Mouse (Mus musculus) megakaryocyte, embryonic 14.5 days (primary cell): Measurements from ENCODE around the gene Tmod3. TPM values are rescaled to one million over a fixed set of nuclear protein-coding genes. Genes with fewer than 3 reads are reported as not detected.
A peak's percentile ranks its signal among the peaks of the same experiment; 100 is the strongest.

Experiments
- H3K27me3 ChIP-seq: replicated peaks from 2 replicates; pipeline ENCODE3; 2012; ENCODE audit warnings: inconsistent platforms
- H3K36me3 ChIP-seq: replicated peaks from 2 replicates; pipeline ENCODE3; 2012; ENCODE audit warnings: low read length, inconsistent platforms, mixed read lengths
- H3K4me1 ChIP-seq: 2 replicates; pipeline ENCODE4 v1.6.1; 2012; ENCODE audit warnings: inconsistent platforms
- H3K4me3 ChIP-seq: replicated peaks from 2 replicates; pipeline ENCODE3; 2012; ENCODE audit warnings: moderate library complexity, mild to moderate bottlenecking, inconsistent platforms
- H3K9me3 ChIP-seq: 2 replicates; pipeline ENCODE4 v1.6.1; 2012; ENCODE audit warnings: inconsistent platforms
- FLI1 ChIP-seq: IDR thresholded peaks from 2 replicates; pipeline ENCODE4 v1.6.1; 2012; ENCODE audit warnings: low read length, inconsistent platforms, mixed read lengths
- GATA1 ChIP-seq: IDR thresholded peaks from 3 replicates; pipeline ENCODE4 v1.6.1; 2012; ENCODE audit warnings: mixed read lengths, low read length, inconsistent platforms, borderline replicate concordance
- polyA plus RNA-seq: library from polyadenylated mRNA; stranded (reverse); fragments of >175 nt; gene quantifications from 2 replicates; pipeline ENCODE4 v1.2.3, GENCODE M21; 2012; ENCODE audit warnings: low replicate concordance; ENCODE audit not compliant: insufficient read depth

Tmod3 gene
- polyA plus RNA-seq, 1 experiment, result 11.0 TPM

- H3K9me3 ChIP-seq, result no peaks in the 10 kb centered on the region
- peaks cover 20% of the 10 kb centered on the region for H3K27me3 ChIP-seq
- no peak overlapping the region for H3K4me3 ChIP-seq
- no peaks in the 10 kb centered on the region for H3K36me3 ChIP-seq
- TF ChIP-seq FLI1 (no peak), GATA1 (no peak)
- H3K4me1 ChIP-seq, result no peaks in the 10 kb centered on the region
Observed at GRCm38 (mm10) chr9:75581694-75582350, 22.4 kb upstream of the Tmod3 start.

GRCm38 (mm10) chr9:75579321-75579720 lies 19.9 kb upstream of the Tmod3 start:
- H3K4me1 ChIP-seq, result peaks cover 4% of the 10 kb centered on the region; the same call in 1 of the 2 replicates
- no peaks in the 10 kb centered on the region for H3K36me3 ChIP-seq
- no peak for TF ChIP-seq GATA1
- TF ChIP-seq FLI1, result no peak
- H3K4me3 ChIP-seq, result no peak overlapping the region
- H3K27me3 ChIP-seq, result peaks cover 12% of the 10 kb centered on the region
- H3K9me3 ChIP-seq, result no peaks in the 10 kb centered on the region

- Histone ChIP-seq H3K9me3 (no peaks in the 10 kb centered on the region), H3K4me1 (peaks cover 14% of the 10 kb centered on the region), H3K27me3 (peaks cover 16% of the 10 kb centered on the region), H3K36me3 (no peaks in the 10 kb centered on the region), H3K4me3 (no peak overlapping the region)
- no peak for TF ChIP-seq GATA1
- TF ChIP-seq FLI1, result no peak
Observed at GRCm38 (mm10) chr9:75571036-75571942, 11.8 kb upstream of the Tmod3 start.

GRCm38 (mm10) chr9:75568399-75568798 lies 8.9 kb upstream of the Tmod3 start:
- H3K36me3 ChIP-seq, result no peaks in the 10 kb centered on the region

GRCm38 (mm10) chr9:75564892-75565291 lies 5.4 kb upstream of the Tmod3 start:
- no peak overlapping the region for H3K4me3 ChIP-seq
- H3K27me3 ChIP-seq, result peaks cover 13% of the 10 kb centered on the region

More at GRCm38 (mm10) chr9:75568399-75568798, 8.9 kb upstream of the Tmod3 start:
- Histone ChIP-seq H3K4me3 (no peak overlapping the region), H3K4me1 (peaks cover 28% of the 10 kb centered on the region), H3K27me3 (peaks cover 10% of the 10 kb centered on the region), H3K9me3 (no peaks in the 10 kb centered on the region)
- TF ChIP-seq GATA1 (no peak), FLI1 (no peak)

GRCm38 (mm10) chr9:75563622-75564021 lies 4.2 kb upstream of the Tmod3 start:
- H3K4me1 ChIP-seq, result peaks cover 46% of the 10 kb centered on the region
- peak overlapping the region; percentile 67 for H3K4me3 ChIP-seq
- H3K9me3 ChIP-seq, result no peaks in the 10 kb centered on the region
- peaks cover 9% of the 10 kb centered on the region for H3K27me3 ChIP-seq
- TF ChIP-seq FLI1, result no peak
- TF ChIP-seq GATA1, result no peak
- H3K36me3 ChIP-seq, result no peaks in the 10 kb centered on the region

More at GRCm38 (mm10) chr9:75564892-75565291, 5.4 kb upstream of the Tmod3 start:
- TF ChIP-seq FLI1 (no peak), GATA1 (no peak)
- Histone ChIP-seq H3K4me1 (peaks cover 42% of the 10 kb centered on the region), H3K36me3 (no peaks in the 10 kb centered on the region), H3K9me3 (no peaks in the 10 kb centered on the region)

GRCm38 (mm10) chr9:75563176-75563575 lies 3.7 kb upstream of the Tmod3 start:
- TF ChIP-seq FLI1 (no peak), GATA1 (no peak)
- no peak overlapping the region for H3K4me3 ChIP-seq
- H3K36me3 ChIP-seq, result no peaks in the 10 kb centered on the region
- H3K27me3 ChIP-seq, result peaks cover 6% of the 10 kb centered on the region
- H3K4me1 ChIP-seq, result peaks cover 46% of the 10 kb centered on the region
- no peaks in the 10 kb centered on the region for H3K9me3 ChIP-seq

- Histone ChIP-seq H3K9me3 (no peaks in the 10 kb centered on the region), H3K4me3 (peak overlapping the region; percentile 72), H3K27me3 (peaks cover 3% of the 10 kb centered on the region), H3K4me1 (peaks cover 64% of the 10 kb centered on the region), H3K36me3 (peaks cover 9% of the 10 kb centered on the region)
- TF ChIP-seq GATA1 (no peak), FLI1 (no peak)
Observed at GRCm38 (mm10) chr9:75561040-75561669, 1.7 kb upstream of the Tmod3 start.

- Histone ChIP-seq H3K27me3 (peaks cover 3% of the 10 kb centered on the region), H3K4me1 (peaks cover 67% of the 10 kb centered on the region), H3K9me3 (no peaks in the 10 kb centered on the region), H3K36me3 (peaks cover 11% of the 10 kb centered on the region), H3K4me3 (no peak overlapping the region)
- TF ChIP-seq GATA1 (no peak), FLI1 (no peak)
Observed at GRCm38 (mm10) chr9:75560353-75560752, 896 bp upstream of the Tmod3 start.
